Mouse (Mus musculus) myocyte (in vitro differentiated cells): ENCODE results near the gene F11r. TPM values are rescaled to one million over a fixed set of nuclear protein-coding genes. Genes with fewer than 3 reads are reported as not detected.
A peak's percentile ranks its signal among the peaks of the same experiment; 100 is the strongest.

ENCODE experiments used
- H3K27me3 ChIP-seq: one replicate; pipeline ENCODE4 v1.6.1; 2011; ENCODE audit not compliant: control insufficient read depth, insufficient read depth, insufficient read length
- H3K36me3 ChIP-seq: one replicate; pipeline ENCODE4 v1.6.1; 2011; ENCODE audit not compliant: control insufficient read depth, insufficient read depth
- H3K4me2 ChIP-seq: one replicate; pipeline ENCODE4 v1.6.1; 2011; ENCODE audit warnings: low read depth, control low read depth
- H3K4me3 ChIP-seq: one replicate; pipeline ENCODE4 v1.5.1; 2011; ENCODE audit warnings: mild to moderate bottlenecking, control low read depth, moderate library complexity
- H3K79me2 ChIP-seq: one replicate; pipeline ENCODE4 v1.6.1; 2011; ENCODE audit not compliant: control insufficient read depth, insufficient read depth
- H3ac ChIP-seq: one replicate; pipeline ENCODE4 v1.6.1; 2011; ENCODE audit not compliant: control insufficient read depth, insufficient read length
- CEBPB ChIP-seq: IDR thresholded peaks from 2 replicates; pipeline ENCODE4 v1.6.1; 2011; ENCODE audit warnings: mild to moderate bottlenecking, moderate library complexity; ENCODE audit not compliant: poor library complexity, insufficient read depth, severe bottlenecking
- E2F4 ChIP-seq: IDR thresholded peaks from one replicate; pipeline ENCODE4 v1.6.1; 2011; ENCODE audit warnings: mild to moderate bottlenecking, control low read depth, moderate library complexity; ENCODE audit not compliant: insufficient read depth
- MAX ChIP-seq: IDR thresholded peaks from one replicate; pipeline ENCODE4 v1.6.1; 2011; ENCODE audit warnings: low read depth, mild to moderate bottlenecking, control low read depth
- MYOD1 ChIP-seq, 3 experiments: IDR thresholded peaks; one replicate each; pipeline ENCODE4 v1.6.1; 2011; ENCODE audit warnings: control low read depth in 2 of 3, low read depth in 2 of 3, mild to moderate bottlenecking in 2 of 3, moderate library complexity in 1 of 3; ENCODE audit not compliant: insufficient read length in 2 of 3, control insufficient read depth in 1 of 3
- MYOG ChIP-seq, 3 experiments: IDR thresholded peaks; one replicate each; pipeline ENCODE4 v1.6.1; 2011; ENCODE audit warnings: control low read depth in 2 of 3, low read depth in 2 of 3, mild to moderate bottlenecking in 2 of 3; ENCODE audit not compliant: insufficient read length in 2 of 3, control insufficient read depth in 1 of 3, insufficient read depth in 1 of 3
- POLR2A ChIP-seq: IDR thresholded peaks from one replicate; pipeline ENCODE4 v1.6.1; 2011; ENCODE audit warnings: low read depth, mild to moderate bottlenecking, control low read depth, moderate library complexity; ENCODE audit not compliant: insufficient read length
- POLR2AphosphoS2 ChIP-seq: IDR thresholded peaks from one replicate; pipeline ENCODE4 v1.6.1; 2011; ENCODE audit warnings: low read depth, control low read depth; ENCODE audit not compliant: insufficient read length
- REST ChIP-seq: IDR thresholded peaks from one replicate; pipeline ENCODE4 v1.6.1; 2011; ENCODE audit warnings: mild to moderate bottlenecking, control low read depth, moderate library complexity; ENCODE audit not compliant: insufficient read depth, insufficient read length
- SRF ChIP-seq: IDR thresholded peaks from one replicate; pipeline ENCODE4 v1.6.1; 2011; ENCODE audit warnings: low read depth; ENCODE audit not compliant: control insufficient read depth, insufficient read length
- TCF12 ChIP-seq: IDR thresholded peaks from one replicate; pipeline ENCODE4 v1.6.1; 2011; ENCODE audit warnings: mild to moderate bottlenecking, control low read depth; ENCODE audit not compliant: poor library complexity, insufficient read depth, severe bottlenecking
- TCF3 ChIP-seq: IDR thresholded peaks from one replicate; pipeline ENCODE4 v1.6.1; 2011; ENCODE audit warnings: low read depth, control low read depth; ENCODE audit not compliant: insufficient read length
- USF1 ChIP-seq: IDR thresholded peaks from one replicate; pipeline ENCODE4 v1.6.1; 2011; ENCODE audit warnings: low read depth, mild to moderate bottlenecking, control low read depth, moderate library complexity
- polyA plus RNA-seq: library from polyadenylated mRNA; unstranded; fragments of >200 nt; fragmentation: generic; extraction: Trizol; gene quantifications from one replicate; pipeline ENCODE4 v1.2.1, GENCODE M21; 2012; ENCODE audit warnings: missing spikeins

The F11r gene
- polyA plus RNA-seq, 1 experiment = 24.2 TPM

DNA sequence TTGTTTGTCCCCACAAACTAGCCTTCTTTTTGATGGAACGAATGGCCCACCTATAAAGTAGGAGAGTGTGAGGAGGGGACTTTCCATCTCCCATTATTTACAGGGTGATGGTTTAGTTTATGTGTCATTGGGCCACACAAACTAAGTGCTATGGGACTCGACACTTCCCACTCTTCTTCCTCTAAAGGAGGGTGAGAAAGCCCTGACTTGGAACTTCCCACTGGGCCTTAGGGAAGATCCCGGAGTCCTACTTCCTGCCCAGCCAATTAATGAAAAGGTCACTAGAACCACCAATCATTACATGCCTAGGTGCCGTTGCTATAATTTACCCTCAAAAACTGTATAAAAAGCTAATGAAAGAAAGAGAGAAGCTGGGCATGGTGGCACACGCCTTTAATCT, 5.2 kb upstream of the F11r start:
- H3K36me3 ChIP-seq = no peaks in the 10 kb centered on the region
- H3K27me3 ChIP-seq = no peaks in the 10 kb centered on the region
- no peak overlapping the region for H3K4me3 ChIP-seq
- H3ac ChIP-seq = no peak overlapping the region
- H3K79me2 ChIP-seq = no peaks in the 10 kb centered on the region
- no peak overlapping the region for H3K4me2 ChIP-seq
- TF ChIP-seq POLR2AphosphoS2 = no peak
- no peak for TF ChIP-seq CEBPB
- TF ChIP-seq MYOG (IDR thresholded peaks at IDR 0.05; ENCODE audit: control insufficient read depth in 1 of 3, insufficient read depth in 1 of 3, insufficient read length in 2 of 3, low read depth in 2 of 3) = no peak
- TF ChIP-seq TCF12 = no peak

- peaks cover 21% of the 10 kb centered on the region for H3K79me2 ChIP-seq
- H3K27me3 ChIP-seq = no peaks in the 10 kb centered on the region
- TF ChIP-seq TCF3 (no peak), MYOD1 (IDR thresholded peaks at IDR 0.05; ENCODE audit: control insufficient read depth in 1 of 3, insufficient read length in 2 of 3, low read depth in 2 of 3) (peak in 1 of 3 experiments; percentile 23), MYOG (IDR thresholded peaks at IDR 0.05; ENCODE audit: control insufficient read depth in 1 of 3, insufficient read depth in 1 of 3, insufficient read length in 2 of 3, low read depth in 2 of 3) (peak in 1 of 3 experiments; percentile 40)
- no peak overlapping the region for H3ac ChIP-seq
- no peaks in the 10 kb centered on the region for H3K36me3 ChIP-seq
- no peak overlapping the region for H3K4me3 ChIP-seq
- peak overlapping the region; percentile 27 for H3K4me2 ChIP-seq
Observed at GRCm38 (mm10) chr1:171435288-171435814, 2.0 kb upstream of the F11r start.

GRCm38 (mm10) chr1:171435974-171436373, 1.4 kb upstream of the F11r start:
- no peak overlapping the region for H3ac ChIP-seq
- no peaks in the 10 kb centered on the region for H3K27me3 ChIP-seq
- no peaks in the 10 kb centered on the region for H3K36me3 ChIP-seq
- H3K79me2 ChIP-seq = peaks cover 21% of the 10 kb centered on the region
- H3K4me2 ChIP-seq = no peak overlapping the region
- no peak overlapping the region for H3K4me3 ChIP-seq
- TF ChIP-seq POLR2AphosphoS2 (no peak), TCF12 (no peak), CEBPB (no peak), SRF (no peak), POLR2A (no peak), TCF3 (no peak), REST (no peak), MAX (no peak), USF1 (no peak), E2F4 (no peak), MYOG (IDR thresholded peaks at IDR 0.05; ENCODE audit: control insufficient read depth in 1 of 3, insufficient read depth in 1 of 3, insufficient read length in 2 of 3, low read depth in 2 of 3) (no peak), MYOD1 (IDR thresholded peaks at IDR 0.05; ENCODE audit: control insufficient read depth in 1 of 3, insufficient read length in 2 of 3, low read depth in 2 of 3) (no peak)

DNA sequence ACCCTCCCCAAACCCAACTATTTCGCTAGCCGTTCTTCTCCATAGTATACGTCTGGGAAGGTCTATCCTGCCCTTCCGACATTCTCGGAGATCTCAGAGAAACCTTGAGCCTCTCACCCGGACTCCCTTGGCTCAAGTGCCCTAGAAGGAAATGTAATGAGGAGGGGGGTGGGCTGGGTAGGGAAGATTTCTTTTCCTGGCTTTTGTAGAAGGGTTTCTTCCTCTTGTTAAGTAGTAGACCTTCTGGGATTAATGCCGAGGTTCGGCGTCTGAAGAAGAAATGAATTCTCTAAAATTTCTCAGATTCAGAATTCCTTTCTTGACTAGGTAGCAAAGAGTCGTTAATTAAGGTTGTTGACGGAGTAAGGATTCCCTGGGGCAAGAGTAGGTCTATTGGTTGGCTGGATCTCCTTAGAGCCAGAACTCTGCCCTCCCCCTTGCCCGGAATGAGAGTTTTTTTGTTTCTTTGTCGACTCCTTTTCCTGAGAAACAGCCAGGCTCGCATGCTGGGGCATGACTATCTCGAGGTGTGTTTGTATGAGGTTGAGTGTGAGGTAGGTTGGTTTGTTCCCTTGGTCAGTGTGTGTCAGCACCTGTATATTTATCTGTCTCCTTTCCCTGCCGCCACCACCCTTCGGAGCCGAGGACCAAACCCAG, 807 bp downstream of the F11r start:
- H3K27me3 ChIP-seq = no peaks in the 10 kb centered on the region
- peak overlapping the region; percentile 78 for H3K4me2 ChIP-seq
- no peaks in the 10 kb centered on the region for H3K36me3 ChIP-seq
- H3K4me3 ChIP-seq = peak overlapping the region; percentile 76
- peaks cover 21% of the 10 kb centered on the region for H3K79me2 ChIP-seq
- TF ChIP-seq REST (no peak), MYOD1 (IDR thresholded peaks at IDR 0.05; ENCODE audit: control insufficient read depth in 1 of 3, insufficient read length in 2 of 3, low read depth in 2 of 3) (no peak), MYOG (IDR thresholded peaks at IDR 0.05; ENCODE audit: control insufficient read depth in 1 of 3, insufficient read depth in 1 of 3, insufficient read length in 2 of 3, low read depth in 2 of 3) (no peak), CEBPB (no peak), E2F4 (no peak), SRF (no peak), MAX (no peak), POLR2AphosphoS2 (no peak), POLR2A (no peak), USF1 (no peak), TCF12 (no peak), TCF3 (no peak)
- peak overlapping the region; percentile 27 for H3ac ChIP-seq

- Histone ChIP-seq H3K27me3 (no peaks in the 10 kb centered on the region), H3K4me3 (peak overlapping the region; percentile 76), H3K36me3 (no peaks in the 10 kb centered on the region), H3K4me2 (peak overlapping the region; percentile 78), H3ac (no peak overlapping the region), H3K79me2 (peaks cover 21% of the 10 kb centered on the region)
- TF ChIP-seq USF1 (no peak), MYOG (IDR thresholded peaks at IDR 0.05; ENCODE audit: control insufficient read depth in 1 of 3, insufficient read depth in 1 of 3, insufficient read length in 2 of 3, low read depth in 2 of 3) (no peak), CEBPB (no peak), SRF (no peak), TCF12 (no peak), E2F4 (no peak), POLR2A (no peak), POLR2AphosphoS2 (no peak), MAX (no peak), TCF3 (no peak), MYOD1 (IDR thresholded peaks at IDR 0.05; ENCODE audit: control insufficient read depth in 1 of 3, insufficient read length in 2 of 3, low read depth in 2 of 3) (no peak), REST (no peak)
Observed at GRCm38 (mm10) chr1:171439072-171439471, 1.7 kb downstream of the F11r start.
